Comparison of ENCODE assay signal across 7 mouse cellular contexts in genomic region chr3:106482281-106483081, GRCm38 (mm10). TPM values are rescaled to one million over a fixed set of nuclear protein-coding genes. Genes with fewer than 3 reads are reported as not detected.
DNase-seq lines count a peak whose midpoint lies in the region; ATAC-seq and TF ChIP-seq lines count a peak whose summit lies in the region.

Dennd2d (plus strand) TSS chr3:106482405.

- peak within 1 kb of the TSS; percentile 96 for H3K4me2 ChIP-seq in CH12.LX (ENCODE audit: insufficient read depth, low read depth, poor library complexity, severe bottlenecking)
- H3K4me2 ChIP-seq in forebrain, embryonic 15.5 days (replicated peaks), result peak within 1 kb of the TSS; percentile 97
- peak within 1 kb of the TSS; percentile 95 for H3K4me2 ChIP-seq in lung, embryonic 15.5 days

- in situ Hi-C loops in CH12.LX (cut with MboI; ENCODE audit: low pct_ligation_motif_present, low pct_unique_long_range_greater_than_20kb, low sequenced_read_pairs), result loop anchor here (25.0 kb wide), 1 partner anchor 405 kb away; no protein-coding TSS in a partner anchor

- H3K9me3 ChIP-seq in CH12.LX (replicated peaks; ENCODE audit: low read length), result no peaks in the 10 kb centered on the region
- H3K9me3 ChIP-seq in forebrain, embryonic 15.5 days, result no peaks in the 10 kb centered on the region
- no peaks in the 10 kb centered on the region for H3K9me3 ChIP-seq in lung, embryonic 15.5 days

- TF ChIP-seq RAD21 in CH12.LX (IDR thresholded peaks at IDR 0.05; ENCODE audit: low read depth, low read length), result no peak; the same call in 1 of the 2 replicates

- peak; percentile 68 for ATAC-seq in forebrain, embryonic 15.5 days (replicated peaks)
- ATAC-seq in lung, embryonic 15.5 days (ENCODE audit: borderline replicate concordance, extremely low read depth, low FRiP score, low TSS enrichment), result peak; percentile 82

- TF ChIP-seq CTCF in CH12.LX (conservative IDR thresholded peaks at IDR 0.05 in 1 of 2, IDR thresholded peaks at IDR 0.05 in 1 of 2; ENCODE audit: low read depth in 2 of 2, low read length in 2 of 2), result peak in 1 of 2 experiments; percentile 48; a peak in 2 of 4 replicates
- TF ChIP-seq CTCF in olfactory bulb, adult 2 months (IDR thresholded peaks at IDR 0.05; ENCODE audit: insufficient read depth, low read depth, low read length), result no peak

- peaks cover 13% of the 10 kb centered on the region for H3K79me2 ChIP-seq in CH12.LX (replicated peaks; ENCODE audit: control insufficient read depth, extremely low read depth, insufficient read depth, poor library complexity, severe bottlenecking)

- 2% methylated on average over 44 of the region's 44 CpGs for WGBS in forebrain, embryonic 15.5 days
- WGBS in lung, embryonic 15.5 days, result under 1% methylated on average over 44 of the region's 44 CpGs
- WGBS in olfactory bulb, adult 2 months, result 1% methylated on average over 44 of the region's 44 CpGs

- H3K36me3 ChIP-seq in CH12.LX (replicated peaks in 1 of 2; ENCODE audit: control insufficient read depth in 1 of 2, insufficient read depth in 1 of 2, low read length in 1 of 2), result peaks cover 8 to 38% of the 10 kb centered on the region in 2 experiments
- no peaks in the 10 kb centered on the region for H3K36me3 ChIP-seq in forebrain, embryonic 15.5 days
- no peaks in the 10 kb centered on the region for H3K36me3 ChIP-seq in lung, embryonic 15.5 days

- H3K27ac ChIP-seq in CH12.LX (ENCODE audit: insufficient read depth, low read depth), result peak within 1 kb of the TSS; percentile 33; the same call in 1 of the 2 replicates
- H3K27ac ChIP-seq in forebrain, embryonic 15.5 days (replicated peaks), result no peak within 1 kb of the TSS
- H3K27ac ChIP-seq in lung, embryonic 15.5 days, result 0 out of 2 replicates have a peak within 1 kb of the TSS, but pooled peaks have one; percentile 10
- no peak within 1 kb of the TSS for H3K27ac ChIP-seq in olfactory bulb, adult 2 months (ENCODE audit: insufficient read depth, low read depth, low read length)

- H3K4me1 ChIP-seq in CH12.LX (ENCODE audit: control insufficient read depth in 1 of 2, insufficient read depth in 2 of 2), result peaks cover 2 to 30% of the 10 kb centered on the region in 2 experiments; a peak in 2 of 4 replicates
- peaks cover 10% of the 10 kb centered on the region for H3K4me1 ChIP-seq in forebrain, embryonic 15.5 days
- H3K4me1 ChIP-seq in lung, embryonic 15.5 days, result peaks cover 12% of the 10 kb centered on the region; the same call in 1 of the 2 replicates
- peaks cover 9% of the 10 kb centered on the region for H3K4me1 ChIP-seq in olfactory bulb, adult 2 months (ENCODE audit: control insufficient read depth, insufficient read depth, low read length)

- no peak for TF ChIP-seq EP300 in CH12.LX (IDR thresholded peaks at IDR 0.05; ENCODE audit: low read length)

- H3K27me3 ChIP-seq in CH12.LX (replicated peaks), result no peaks in the 10 kb centered on the region
- H3K27me3 ChIP-seq in forebrain, embryonic 15.5 days, result no peaks in the 10 kb centered on the region
- H3K27me3 ChIP-seq in lung, embryonic 15.5 days, result no peaks in the 10 kb centered on the region

- TF ChIP-seq POLR2A in CH12.LX (IDR thresholded peaks at IDR 0.05; ENCODE audit: low read depth, low read length), result no peak
- no peak for TF ChIP-seq POLR2A in olfactory bulb, adult 2 months (IDR thresholded peaks at IDR 0.05; ENCODE audit: insufficient read depth, low read depth, low read length)

- DNase-seq in CH12.LX (ENCODE audit: extremely low read depth) (no peak), WW6 (ENCODE audit: low read depth, low spot score) (peak; percentile 14)
- peak; percentile 64 for DNase-seq in kidney, adult 18-20 months
- peak; percentile 26 for DNase-seq in yolk sac, embryonic 10.5 days (ENCODE audit: low spot score)

- dilution Hi-C loops in CH12.LX (cut with MboI; ENCODE audit: extremely low pct_ligation_motif_present, extremely low pct_unique_long_range_greater_than_20kb, low sequenced_read_pairs), result no loop called here

- H3K9ac ChIP-seq in CH12.LX (ENCODE audit: insufficient read depth, low read depth), result peak within 1 kb of the TSS; percentile 62
- H3K9ac ChIP-seq in forebrain, embryonic 15.5 days (replicated peaks), result peak within 1 kb of the TSS; percentile 52
- peak within 1 kb of the TSS; percentile 66 for H3K9ac ChIP-seq in lung, embryonic 15.5 days

- peak within 1 kb of the TSS; percentile 64 to 74 (median 70) for H3K4me3 ChIP-seq in CH12.LX (replicated peaks in 1 of 3; ENCODE audit: low read depth in 2 of 3, low read length in 2 of 3, poor library complexity in 1 of 3)
- H3K4me3 ChIP-seq in forebrain, embryonic 15.5 days, result peak within 1 kb of the TSS; percentile 53
- H3K4me3 ChIP-seq in lung, embryonic 15.5 days, result peak within 1 kb of the TSS; percentile 73
- peak within 1 kb of the TSS; percentile 42 for H3K4me3 ChIP-seq in olfactory bulb, adult 2 months (ENCODE audit: insufficient read depth, low read depth, low read length)

TF ChIP-seq in CH12.LX, 34 proteins besides CTCF, POLR2A, EP300 and RAD21:
- TF ChIP-seq NELFE (IDR thresholded peaks at IDR 0.05; ENCODE audit: low read depth, low read length) (no peak), ZKSCAN1 (IDR thresholded peaks at IDR 0.05; ENCODE audit: borderline replicate concordance, low read depth, low read length) (no peak), ZC3H11A (IDR thresholded peaks at IDR 0.05; ENCODE audit: low read depth, low read length) (no peak), MAX (IDR thresholded peaks at IDR 0.05; ENCODE audit: low read length) (peak; percentile 61; the same call in 1 of the 2 replicates), MAZ (IDR thresholded peaks at IDR 0.05; ENCODE audit: low read depth, low read length) (no peak; the same call in 1 of the 2 replicates), MYC (IDR thresholded peaks at IDR 0.05; ENCODE audit: low read depth, low read length) (peak; percentile 54; the same call in 1 of the 2 replicates), BHLHE40 (IDR thresholded peaks at IDR 0.05; ENCODE audit: low read depth, low read length) (no peak), SMC3 (IDR thresholded peaks at IDR 0.05; ENCODE audit: low read depth, low read length) (no peak; the same call in 1 of the 2 replicates), TBP (conservative IDR thresholded peaks at IDR 0.05; ENCODE audit: low read depth, low read length) (no peak), PAX5 (IDR thresholded peaks at IDR 0.05; ENCODE audit: low read length) (no peak), HCFC1 (IDR thresholded peaks at IDR 0.05; ENCODE audit: low read depth, low read length) (no peak), JUN (IDR thresholded peaks at IDR 0.05; ENCODE audit: insufficient read depth, low read depth, low read length) (no peak), MEF2A (IDR thresholded peaks at IDR 0.05; ENCODE audit: borderline replicate concordance, low read depth, low read length) (no peak), RCOR1 (conservative IDR thresholded peaks at IDR 0.05; ENCODE audit: low read depth, low read length) (no peak), POLR2AphosphoS2 (IDR thresholded peaks at IDR 0.05; ENCODE audit: low read depth, low read length) (no peak), IRF4 (IDR thresholded peaks at IDR 0.05; ENCODE audit: low read depth, low read length) (peak; percentile 67), CHD1 (IDR thresholded peaks at IDR 0.05; ENCODE audit: low read depth, low read length) (no peak), ETS1 (conservative IDR thresholded peaks at IDR 0.05; ENCODE audit: low read depth, low read length) (no peak), ZMIZ1 (IDR thresholded peaks at IDR 0.05; ENCODE audit: low read depth, low read length) (no peak), E2F4 (IDR thresholded peaks at IDR 0.05; ENCODE audit: insufficient replicate concordance, low read depth, low read length) (no peak), KAT2A (IDR thresholded peaks at IDR 0.05; ENCODE audit: insufficient replicate concordance, low read length) (no peak), UBTF (IDR thresholded peaks at IDR 0.05; ENCODE audit: low read depth, low read length) (no peak), USF1 (IDR thresholded peaks at IDR 0.05; ENCODE audit: low read depth, low read length) (peak; percentile 48), MAFK (IDR thresholded peaks at IDR 0.05; ENCODE audit: insufficient replicate concordance, low read length) (no peak), ELF1 (IDR thresholded peaks at IDR 0.05; ENCODE audit: low read depth, low read length) (peak; percentile 57; the same call in 1 of the 2 replicates), NRF1 (IDR thresholded peaks at IDR 0.05; ENCODE audit: low read depth, low read length) (0 out of 2 replicates have a peak, but pooled peaks have one; percentile 10), TCF12 (IDR thresholded peaks at IDR 0.05; ENCODE audit: low read depth, low read length) (peak; percentile 23; the same call in 1 of the 2 replicates), GABPA (IDR thresholded peaks at IDR 0.05; ENCODE audit: insufficient replicate concordance, low read depth, low read length) (no peak), CHD2 (IDR thresholded peaks at IDR 0.05; ENCODE audit: low read length) (0 out of 2 replicates have a peak, but pooled peaks have one; percentile 17), SIN3A (IDR thresholded peaks at IDR 0.05; ENCODE audit: low read length) (peak; percentile 39; the same call in 1 of the 2 replicates), ZNF384 (IDR thresholded peaks at IDR 0.05; ENCODE audit: low read depth, low read length) (no peak), USF2 (conservative IDR thresholded peaks at IDR 0.05; ENCODE audit: low read depth, low read length) (no peak), JUND (conservative IDR thresholded peaks at IDR 0.05; ENCODE audit: low read depth, low read length) (no peak), MXI1 (IDR thresholded peaks at IDR 0.05; ENCODE audit: low read depth, low read length) (no peak)

RNA-seq across cellular contexts. Expression of gene Dennd2d, which starts in this region (rescaled TPM):
- total RNA-seq in CH12.LX (2012; rRNA removed), result 23.5 and 30.4 TPM in 2 replicates
- 39.3 and 39.8 TPM in 2 replicates for total RNA-seq in CH12.LX (2014; rRNA removed)
- 37.7 and 38.2 TPM in 2 replicates for polyA plus RNA-seq in CH12.LX (2012; ENCODE audit: insufficient read length, low read depth)
- 0.09 and 0.34 TPM in 2 replicates for polyA plus RNA-seq in forebrain, embryonic 15.5 days (2015; fragmentation: Nextera tagmentation; extraction: Ambion mirVana)
- polyA plus RNA-seq in lung, embryonic 15.5 days (2015; fragmentation: Nextera tagmentation; extraction: Ambion mirVana), result 11.4 and 13.0 TPM in 2 replicates
- polyA plus RNA-seq in olfactory bulb, adult 2 months (2012; ENCODE audit: insufficient read depth, insufficient read length, low replicate concordance, missing spikeins), result not detected in 2 replicates

Comparison
In these comparisons a context has a peak if more than half of its experiments do, and no peak if none do; other contexts are left out.
1. Peak in ATAC-seq, H3K4me3 ChIP-seq, H3K9ac ChIP-seq and H3K4me2 ChIP-seq in forebrain, embryonic 15.5 days; RNA of the gene not detected or under 1 TPM.
2. H3K27ac ChIP-seq: peak in CH12.LX (single experiment) and lung, embryonic 15.5 days (single experiment); none in forebrain, embryonic 15.5 days (single experiment) and olfactory bulb, adult 2 months (single experiment).
3. Peak in every context shown above with its lines, with median percentiles within 50 percentile points of each other: H3K4me2 ChIP-seq, H3K4me3 ChIP-seq and H3K9ac ChIP-seq.